Mouse (Mus musculus) small intestine, adult 2 months (tissue): ENCODE data around the gene Ncoa1. TPM values are rescaled to one million over a fixed set of nuclear protein-coding genes. Genes with fewer than 3 reads are reported as not detected.
"Not testable (repeated sequence)": the region's sequence is repeated elsewhere in the genome, so short reads cannot be mapped to it uniquely, and the experiment has no call there.

Experiments used
- H3K27ac ChIP-seq: fragments of 200-500 bp; 2 replicates; pipeline ENCODE4 v1.5.1; 2012; ENCODE audit warnings: low read depth, low read length, control low read depth, inconsistent platforms; ENCODE audit not compliant: insufficient read depth
- H3K27me3 ChIP-seq: fragments of 200-500 bp; 2 replicates; pipeline ENCODE4 v1.6.1; 2012; ENCODE audit warnings: mild to moderate bottlenecking, moderate library complexity, low read length, inconsistent platforms; ENCODE audit not compliant: control insufficient read depth, insufficient read depth
- H3K36me3 ChIP-seq: fragments of 200-500 bp; 2 replicates; pipeline ENCODE4 v1.6.1; 2012; ENCODE audit warnings: mild to moderate bottlenecking, low read length, control low read depth, inconsistent platforms; ENCODE audit not compliant: control insufficient read depth, insufficient read depth
- H3K4me1 ChIP-seq: fragments of 200-500 bp; 2 replicates; pipeline ENCODE4 v1.6.1; 2012; ENCODE audit warnings: low read length, inconsistent platforms, mixed read lengths; ENCODE audit not compliant: control insufficient read depth, insufficient read depth, insufficient read length
- H3K4me3 ChIP-seq: fragments of 200-500 bp; 2 replicates; pipeline ENCODE4 v1.5.1; 2012; ENCODE audit warnings: low read depth, mild to moderate bottlenecking, control low read depth, inconsistent platforms, low read length, moderate library complexity
- CTCF ChIP-seq: fragments of 200-500 bp; IDR thresholded peaks from 2 replicates; pipeline ENCODE4 v1.5.1; 2012; ENCODE audit warnings: low read depth, mild to moderate bottlenecking, control low read depth, inconsistent platforms, low read length, moderate library complexity, mixed read lengths; ENCODE audit not compliant: insufficient replicate concordance, insufficient read length; ENCODE audit errors: extremely low read depth
- POLR2A ChIP-seq: fragments of 200-500 bp; IDR thresholded peaks from 2 replicates; pipeline ENCODE4 v1.6.1; 2012; ENCODE audit warnings: low read depth, mild to moderate bottlenecking, control low read depth, inconsistent platforms, low read length, moderate library complexity
- WGBS: fragments of 180-500 bp; shearing (Covaris S2); methylation state at CpG from one replicate; pipeline ENCODE4 v1.1.7; 2018; 5-methylcytosine and 5-hydroxymethylcytosine counted together
- polyA plus RNA-seq: library from polyadenylated mRNA; depleted of rRNA; stranded (reverse); fragments of >200 nt; gene quantifications from 2 replicates; pipeline ENCODE4 v1.2.3, GENCODE M21; 2012

Ncoa1 gene
- polyA plus RNA-seq, 1 experiment = 17.0 TPM

DNA sequence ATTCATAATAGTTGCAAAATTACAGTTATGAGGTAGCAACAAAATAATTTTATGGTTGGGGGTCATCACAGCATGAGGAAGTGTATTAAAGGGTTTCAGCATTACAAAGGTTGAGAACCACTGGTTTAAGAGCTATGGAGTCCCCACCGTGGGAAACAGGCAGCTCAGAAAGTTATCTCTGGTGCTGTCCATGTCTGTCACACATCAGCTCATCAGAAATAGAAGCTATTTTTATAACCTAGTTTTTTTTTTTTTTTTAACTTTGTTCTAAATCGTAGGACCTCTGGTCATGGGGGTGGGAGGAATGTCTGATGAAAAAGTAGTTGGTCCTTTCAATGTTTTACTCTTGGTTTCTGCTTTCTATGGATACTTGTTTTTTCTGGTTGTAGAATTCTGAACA, 233.2 kb downstream of the Ncoa1 start:
- H3K4me1 ChIP-seq = peaks cover 3% of the 10 kb centered on the region; the same call in 1 of the 2 replicates
- TF ChIP-seq CTCF (no peak), POLR2A (no peak)
- H3K36me3 ChIP-seq = peaks cover 1% of the 10 kb centered on the region; the same call in 1 of the 2 replicates
- H3K27ac ChIP-seq = no peak overlapping the region
- WGBS = 81% methylated on average over 2 of the region's 2 CpGs
- H3K4me3 ChIP-seq = no peak overlapping the region
- H3K27me3 ChIP-seq = no peaks in the 10 kb centered on the region

DNA sequence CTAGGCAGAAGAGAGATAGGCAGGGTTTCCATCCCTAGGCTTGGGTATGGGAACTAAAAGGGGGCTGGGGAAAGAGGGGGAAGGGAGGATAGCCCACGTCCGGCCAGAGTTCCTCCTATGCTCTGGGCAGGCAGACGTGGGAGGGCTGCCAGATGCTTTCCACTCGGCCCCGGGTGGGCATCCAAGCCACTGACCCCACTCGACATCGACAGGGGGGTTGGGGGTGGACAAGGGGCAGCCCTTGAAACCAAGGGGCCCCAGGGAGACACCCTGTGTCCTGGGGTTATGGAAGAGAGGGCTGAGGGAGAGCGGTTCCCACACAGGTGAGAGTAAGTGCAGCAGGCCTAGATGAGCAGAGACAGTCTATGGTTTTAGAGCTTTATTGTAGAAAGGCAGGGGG, 236.7 kb downstream of the Ncoa1 start:
- H3K4me3 ChIP-seq, H3K27ac ChIP-seq, H3K4me1 ChIP-seq, H3K27me3 ChIP-seq, H3K36me3 ChIP-seq: not testable (repeated sequence)
- 73% methylated on average over 8 of the region's 8 CpGs for WGBS

DNA sequence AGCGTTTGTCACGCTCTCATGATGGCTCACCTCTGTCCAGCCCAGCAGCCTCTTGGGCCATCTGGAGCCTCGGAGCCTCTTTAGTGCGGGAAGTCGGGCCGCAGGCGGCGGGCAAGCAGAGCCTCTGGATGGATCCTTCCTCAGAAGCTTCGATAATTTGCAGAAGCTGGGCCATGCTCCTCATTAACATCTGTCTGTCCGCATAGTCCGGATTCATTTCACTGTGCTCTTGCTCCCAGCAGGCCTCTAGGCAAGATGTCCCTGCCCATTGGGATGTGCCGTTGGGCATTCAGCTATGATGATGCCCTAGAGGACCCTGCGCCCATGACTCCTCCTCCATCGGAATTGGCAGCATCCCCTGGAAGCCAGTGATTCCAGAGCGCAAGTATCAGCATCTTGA, 239.5 kb downstream of the Ncoa1 start:
- H3K36me3 ChIP-seq = 0 out of 2 replicates have a peak, but pooled peaks cover 1% of the 10 kb centered on the region
- no peaks in the 10 kb centered on the region for H3K27me3 ChIP-seq
- WGBS = 93% methylated on average over 15 of the region's 15 CpGs
- H3K4me1 ChIP-seq = peaks cover 3% of the 10 kb centered on the region; the same call in 1 of the 2 replicates
- no peak overlapping the region for H3K27ac ChIP-seq
- H3K4me3 ChIP-seq = no peak overlapping the region
- TF ChIP-seq CTCF (no peak), POLR2A (no peak)

- peaks cover 3% of the 10 kb centered on the region; the same call in 1 of the 2 replicates for H3K4me1 ChIP-seq
- under 1% methylated on average over 50 of the region's 50 CpGs for WGBS
- TF ChIP-seq POLR2A (peak; percentile 69), CTCF (no peak)
Observed at GRCm38 (mm10) chr12:4233572-4234508, 243.1 kb downstream of the Ncoa1 start, which contains the start of the genes Ptrhd1 and Cenpo. Gene Ptrhd1 (plus strand): TSS chr12:4234027. Gene Cenpo (minus strand): TSS chr12:4234294.

DNA sequence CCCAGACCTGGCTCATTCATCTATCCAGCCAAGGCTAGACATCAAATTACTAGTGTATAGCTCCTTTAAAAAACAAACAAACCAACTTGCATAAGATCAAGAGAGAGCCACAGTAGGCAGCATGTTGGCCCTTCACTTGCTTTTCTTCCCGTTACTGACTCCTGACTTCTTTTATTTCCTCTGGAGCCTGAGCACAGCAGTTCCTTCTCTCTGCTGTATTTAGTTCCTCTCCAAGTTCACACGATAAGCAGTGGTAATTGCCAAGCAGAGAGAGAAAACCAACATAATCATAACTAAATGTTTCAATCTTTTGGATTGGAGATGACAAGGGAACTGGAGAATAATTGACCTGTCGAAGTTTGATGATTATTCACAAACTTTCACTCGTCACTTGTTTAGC, 244.2 kb downstream of the Ncoa1 start:
- Histone ChIP-seq H3K4me3 (no peak overlapping the region), H3K36me3 (peaks cover 10% of the 10 kb centered on the region), H3K27ac (no peak overlapping the region), H3K27me3 (no peaks in the 10 kb centered on the region), H3K4me1 (peaks cover 3% of the 10 kb centered on the region; the same call in 1 of the 2 replicates)
- TF ChIP-seq CTCF (no peak), POLR2A (no peak)
- WGBS = 10% methylated on average over 4 of the region's 4 CpGs

More at GRCm38 (mm10) chr12:4233572-4234508, 243.1 kb downstream of the Ncoa1 start, which contains the start of the genes Ptrhd1 and Cenpo:
- no peaks in the 10 kb centered on the region for H3K27me3 ChIP-seq
- H3K27ac ChIP-seq = peak within 1 kb of the TSS; percentile 99
- H3K4me3 ChIP-seq = peak within 1 kb of the TSS; percentile 82
- peaks cover 8% of the 10 kb centered on the region for H3K36me3 ChIP-seq

DNA sequence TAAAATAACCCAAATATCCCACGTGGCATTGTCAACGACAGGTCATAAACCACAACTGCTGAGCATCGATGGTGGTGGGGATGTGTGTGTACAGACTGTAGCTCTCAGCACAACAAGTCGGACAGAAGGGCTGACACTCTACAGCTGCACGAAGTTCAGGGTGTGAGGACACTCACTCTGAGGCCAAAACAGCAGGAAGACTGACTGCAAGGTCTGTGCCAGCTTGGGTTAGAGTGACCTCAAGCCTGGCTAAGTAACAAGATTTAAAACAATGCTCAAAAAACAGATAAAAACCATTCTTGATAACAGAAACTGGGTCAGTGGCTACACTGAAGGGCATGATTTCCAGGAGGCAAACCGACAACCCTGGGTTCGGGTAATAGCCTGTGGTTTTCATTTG, 246.8 kb downstream of the Ncoa1 start:
- H3K4me3 ChIP-seq = no peak overlapping the region
- no peak for TF ChIP-seq CTCF
- TF ChIP-seq POLR2A = no peak
- H3K36me3 ChIP-seq = peaks cover 18% of the 10 kb centered on the region
- WGBS = 83% methylated on average over 7 of the region's 7 CpGs
- no peaks in the 10 kb centered on the region for H3K27me3 ChIP-seq
- peaks cover 3% of the 10 kb centered on the region; the same call in 1 of the 2 replicates for H3K4me1 ChIP-seq
- H3K27ac ChIP-seq = no peak overlapping the region

- H3K4me3 ChIP-seq = no peak overlapping the region
- no peak overlapping the region for H3K27ac ChIP-seq
- no peaks in the 10 kb centered on the region for H3K4me1 ChIP-seq
- 62% methylated on average over 8 of the region's 8 CpGs for WGBS
- peaks cover 24% of the 10 kb centered on the region for H3K36me3 ChIP-seq
- no peaks in the 10 kb centered on the region for H3K27me3 ChIP-seq
- no peak for TF ChIP-seq CTCF
- no peak for TF ChIP-seq POLR2A
Observed at GRCm38 (mm10) chr12:4212908-4213307, 264.1 kb downstream of the Ncoa1 start.
